Mouse (Mus musculus) stomach, embryonic 15.5 days (tissue): ENCODE results near the gene Trp63. TPM values are rescaled to one million over a fixed set of nuclear protein-coding genes. Genes with fewer than 3 reads are reported as not detected.

Experiments used
- ATAC-seq: fragments of 200-750 bp; cut with Nextera tagmentation; 2 replicates; pipeline ENCODE4 v1.8.0; 2017; ENCODE audit warnings: low read depth, moderate number of reproducible peaks, moderate TSS enrichment; ENCODE audit not compliant: insufficient read depth, low FRiP score
- H3K27ac ChIP-seq: fragments of 300-500 bp; sonication (generic); 2 replicates; pipeline ENCODE4 v1.5.1; 2015; ENCODE audit warnings: mild to moderate bottlenecking, inconsistent platforms
- H3K27me3 ChIP-seq: fragments of 300-500 bp; sonication (generic); replicated peaks from 2 replicates; pipeline ENCODE4 v1.6.1; 2015; ENCODE audit warnings: inconsistent platforms
- H3K36me3 ChIP-seq: fragments of 300-500 bp; sonication (generic); 2 replicates; pipeline ENCODE4 v1.6.1; 2015; ENCODE audit warnings: inconsistent platforms
- H3K4me1 ChIP-seq: fragments of 300-500 bp; sonication (generic); 2 replicates; pipeline ENCODE4 v1.6.1; 2015; ENCODE audit warnings: inconsistent platforms
- H3K4me2 ChIP-seq: fragments of 300-500 bp; sonication (generic); 2 replicates; pipeline ENCODE4 v1.6.1; 2015; ENCODE audit warnings: mild to moderate bottlenecking, inconsistent platforms
- H3K4me3 ChIP-seq: fragments of 300-500 bp; sonication (generic); replicated peaks from 2 replicates; pipeline ENCODE4 v1.5.1; 2015; ENCODE audit warnings: inconsistent platforms
- H3K9ac ChIP-seq: fragments of 300-500 bp; sonication (generic); 2 replicates; pipeline ENCODE4 v1.6.1; 2015; ENCODE audit warnings: inconsistent platforms
- H3K9me3 ChIP-seq: fragments of 300-500 bp; sonication (generic); 2 replicates; pipeline ENCODE4 v1.6.1; 2016; ENCODE audit warnings: inconsistent platforms
- WGBS: fragments of 180-500 bp; shearing (Covaris S2); methylation state at CpG from one replicate; pipeline ENCODE4 v1.1.7; 2015; 5-methylcytosine and 5-hydroxymethylcytosine counted together
- polyA plus RNA-seq: library from polyadenylated mRNA; unstranded; fragments of >200 nt; fragmentation: Nextera tagmentation; extraction: Ambion mirVana; gene quantifications from 2 replicates; pipeline ENCODE4 v1.2.1, GENCODE M21; 2015

Gene Trp63
- polyA plus RNA-seq, 1 experiment from 2014 or later = 33.8 TPM

GRCm38 (mm10) chr16:25786457-25786856 lies 102.9 kb downstream of the Trp63 start:
- Histone ChIP-seq H3K36me3 (no peaks in the 10 kb centered on the region), H3K9me3 (no peaks in the 10 kb centered on the region), H3K4me1 (no peaks in the 10 kb centered on the region), H3K4me2 (no peak overlapping the region), H3K27me3 (no peaks in the 10 kb centered on the region), H3K9ac (no peak overlapping the region), H3K4me3 (no peak overlapping the region), H3K27ac (no peak overlapping the region)
- 75% methylated on average over 5 of the region's 5 CpGs for WGBS
- no peak for ATAC-seq

- Histone ChIP-seq H3K9ac (no peak overlapping the region), H3K9me3 (no peaks in the 10 kb centered on the region), H3K27ac (no peak overlapping the region), H3K4me2 (no peak overlapping the region), H3K27me3 (no peaks in the 10 kb centered on the region), H3K4me1 (no peaks in the 10 kb centered on the region), H3K36me3 (no peaks in the 10 kb centered on the region), H3K4me3 (no peak overlapping the region)
- WGBS = 77% methylated on average over 5 of the region's 5 CpGs
- ATAC-seq = no peak
These were observed 109.2 kb downstream of the Trp63 start for GRCm38 (mm10) chr16:25792640-25793266.

- WGBS = 79% methylated on average over 4 of the region's 4 CpGs
These were observed 114.2 kb downstream of the Trp63 start for GRCm38 (mm10) chr16:25797732-25798294.

GRCm38 (mm10) chr16:25799618-25800017 lies 116.1 kb downstream of the Trp63 start:
- no peak overlapping the region for H3K4me3 ChIP-seq
- no peaks in the 10 kb centered on the region for H3K27me3 ChIP-seq
- no peaks in the 10 kb centered on the region for H3K36me3 ChIP-seq
- H3K27ac ChIP-seq = no peak overlapping the region
- H3K9ac ChIP-seq = no peak overlapping the region
- no peak overlapping the region for H3K4me2 ChIP-seq
- no peaks in the 10 kb centered on the region for H3K9me3 ChIP-seq
- no peaks in the 10 kb centered on the region for H3K4me1 ChIP-seq
- no peak for ATAC-seq

More at GRCm38 (mm10) chr16:25797732-25798294, 114.2 kb downstream of the Trp63 start:
- Histone ChIP-seq H3K4me1 (no peaks in the 10 kb centered on the region), H3K4me2 (no peak overlapping the region), H3K27ac (no peak overlapping the region), H3K4me3 (no peak overlapping the region), H3K9me3 (no peaks in the 10 kb centered on the region), H3K36me3 (no peaks in the 10 kb centered on the region), H3K27me3 (no peaks in the 10 kb centered on the region), H3K9ac (no peak overlapping the region)
- no peak for ATAC-seq

- 63% methylated on average over 3 of the region's 3 CpGs for WGBS
- peak overlapping the region; percentile 16; the same call in 1 of the 2 replicates for H3K4me2 ChIP-seq
- no peak overlapping the region for H3K9ac ChIP-seq
- no peaks in the 10 kb centered on the region for H3K27me3 ChIP-seq
- no peak for ATAC-seq
- H3K9me3 ChIP-seq = no peaks in the 10 kb centered on the region
- H3K4me3 ChIP-seq = no peak overlapping the region; the same call in 1 of the 2 replicates
- no peaks in the 10 kb centered on the region for H3K4me1 ChIP-seq
- no peak overlapping the region for H3K27ac ChIP-seq
- no peaks in the 10 kb centered on the region for H3K36me3 ChIP-seq
These were observed 121.4 kb downstream of the Trp63 start for GRCm38 (mm10) chr16:25804955-25805354.

- H3K36me3 ChIP-seq = no peaks in the 10 kb centered on the region
- H3K4me1 ChIP-seq = no peaks in the 10 kb centered on the region
- H3K4me3 ChIP-seq = no peak overlapping the region
- no peaks in the 10 kb centered on the region for H3K9me3 ChIP-seq
- H3K9ac ChIP-seq = no peak overlapping the region
- ATAC-seq = no peak
- no peaks in the 10 kb centered on the region for H3K27me3 ChIP-seq
- no peak overlapping the region for H3K4me2 ChIP-seq
- no peak overlapping the region for H3K27ac ChIP-seq
These were observed 123.6 kb downstream of the Trp63 start for GRCm38 (mm10) chr16:25807116-25807515.

- H3K36me3 ChIP-seq = no peaks in the 10 kb centered on the region
- no peak for ATAC-seq
- WGBS = 43% methylated on average over 10 of the region's 10 CpGs
- no peak overlapping the region for H3K4me3 ChIP-seq
- H3K9me3 ChIP-seq = no peaks in the 10 kb centered on the region
- no peak overlapping the region for H3K9ac ChIP-seq
- H3K4me1 ChIP-seq = no peaks in the 10 kb centered on the region
- H3K27me3 ChIP-seq = no peaks in the 10 kb centered on the region
- H3K27ac ChIP-seq = no peak overlapping the region
- H3K4me2 ChIP-seq = no peak overlapping the region
These were observed 134.4 kb downstream of the Trp63 start for GRCm38 (mm10) chr16:25817753-25818624.

GRCm38 (mm10) chr16:25826016-25826415 lies 142.5 kb downstream of the Trp63 start:
- no peak for ATAC-seq
- no peaks in the 10 kb centered on the region for H3K4me1 ChIP-seq
- H3K4me3 ChIP-seq = no peak overlapping the region
- no peak overlapping the region for H3K27ac ChIP-seq
- H3K27me3 ChIP-seq = no peaks in the 10 kb centered on the region
- no peaks in the 10 kb centered on the region for H3K36me3 ChIP-seq
- H3K4me2 ChIP-seq = no peak overlapping the region
- WGBS = 71% methylated on average over 7 of the region's 7 CpGs
- H3K9ac ChIP-seq = no peak overlapping the region
- no peaks in the 10 kb centered on the region for H3K9me3 ChIP-seq

GRCm38 (mm10) chr16:25832576-25832975 lies 149.0 kb downstream of the Trp63 start:
- Histone ChIP-seq H3K27me3 (no peaks in the 10 kb centered on the region), H3K4me3 (no peak overlapping the region), H3K27ac (no peak overlapping the region), H3K9ac (no peak overlapping the region), H3K9me3 (no peaks in the 10 kb centered on the region), H3K4me1 (no peaks in the 10 kb centered on the region), H3K36me3 (no peaks in the 10 kb centered on the region), H3K4me2 (no peak overlapping the region)
- 77% methylated on average over 4 of the region's 4 CpGs for WGBS
- ATAC-seq = no peak

GRCm38 (mm10) chr16:25835301-25835700 lies 151.7 kb downstream of the Trp63 start:
- Histone ChIP-seq H3K4me2 (no peak overlapping the region), H3K4me1 (no peaks in the 10 kb centered on the region), H3K27me3 (no peaks in the 10 kb centered on the region), H3K27ac (peak overlapping the region; percentile 40; the same call in 1 of the 2 replicates), H3K4me3 (no peak overlapping the region), H3K9ac (no peak overlapping the region), H3K36me3 (no peaks in the 10 kb centered on the region), H3K9me3 (no peaks in the 10 kb centered on the region)
- no peak for ATAC-seq
- WGBS = 62% methylated on average over 3 of the region's 3 CpGs

GRCm38 (mm10) chr16:25835723-25836122 lies 152.2 kb downstream of the Trp63 start:
- Histone ChIP-seq H3K4me2 (no peak overlapping the region), H3K27me3 (no peaks in the 10 kb centered on the region), H3K4me1 (no peaks in the 10 kb centered on the region), H3K27ac (no peak overlapping the region), H3K4me3 (no peak overlapping the region), H3K9me3 (no peaks in the 10 kb centered on the region), H3K36me3 (no peaks in the 10 kb centered on the region), H3K9ac (no peak overlapping the region)
- WGBS = 46% methylated on average over 5 of the region's 5 CpGs
- ATAC-seq = no peak

GRCm38 (mm10) chr16:25842996-25843395 lies 159.4 kb downstream of the Trp63 start:
- Histone ChIP-seq H3K4me3 (no peak overlapping the region), H3K9ac (no peak overlapping the region), H3K4me1 (no peaks in the 10 kb centered on the region), H3K27ac (no peak overlapping the region; the same call in 1 of the 2 replicates), H3K9me3 (no peaks in the 10 kb centered on the region), H3K4me2 (no peak overlapping the region), H3K27me3 (no peaks in the 10 kb centered on the region), H3K36me3 (no peaks in the 10 kb centered on the region)
- no peak for ATAC-seq
- 58% methylated on average over 6 of the region's 6 CpGs for WGBS
